Mouse (Mus musculus): ENCODE results near the gene Rnf144b. TPM values are rescaled to one million over a fixed set of nuclear protein-coding genes. Genes with fewer than 3 reads are reported as not detected.

The Rnf144b gene
- polyA plus RNA-seq, 1 experiment from 2014 or later = 3.1 TPM

GRCm38 (mm10) chr13:47268227-47268626 is 145.8 kb downstream of the Rnf144b start:
- no peaks in the 10 kb centered on the region for H3K9me3 ChIP-seq (replicated peaks; ENCODE audit: control insufficient read depth, low read length)
- no peaks in the 10 kb centered on the region for H3K36me3 ChIP-seq (ENCODE audit: control insufficient read depth, insufficient read depth, low read length)
- H3K4me3 ChIP-seq (replicated peaks; ENCODE audit: low read length) = no peak overlapping the region
- no peak overlapping the region for H3K9ac ChIP-seq (ENCODE audit: low read length)
- 87% methylated on average over 3 of the region's 3 CpGs for WGBS
- H3K4me1 ChIP-seq (ENCODE audit: control insufficient read depth, insufficient read depth, low read length) = peaks cover 3% of the 10 kb centered on the region; the same call in 1 of the 2 replicates
- no peak overlapping the region for H3K27ac ChIP-seq (ENCODE audit: low read length)
- no peaks in the 10 kb centered on the region for H3K27me3 ChIP-seq (ENCODE audit: control insufficient read depth, insufficient read depth, low read length)
- H3K4me2 ChIP-seq (ENCODE audit: low read depth, low read length) = no peak overlapping the region
- no peak for ATAC-seq (ENCODE audit: insufficient read depth, low FRiP score)

GRCm38 (mm10) chr13:47272928-47273327 is 150.5 kb downstream of the Rnf144b start:
- no peaks in the 10 kb centered on the region for H3K27me3 ChIP-seq (ENCODE audit: control insufficient read depth, insufficient read depth, low read length)
- H3K4me1 ChIP-seq (ENCODE audit: control insufficient read depth, insufficient read depth, low read length) = peaks cover 17% of the 10 kb centered on the region; the same call in 1 of the 2 replicates
- peak overlapping the region; percentile 46; the same call in 1 of the 2 replicates for H3K27ac ChIP-seq (ENCODE audit: low read length)
- ATAC-seq (ENCODE audit: insufficient read depth, low FRiP score) = no peak
- H3K4me2 ChIP-seq (ENCODE audit: low read depth, low read length) = peak overlapping the region; percentile 44
- 19% methylated on average over 8 of the region's 8 CpGs for WGBS
- H3K9me3 ChIP-seq (replicated peaks; ENCODE audit: control insufficient read depth, low read length) = no peaks in the 10 kb centered on the region
- H3K4me3 ChIP-seq (replicated peaks; ENCODE audit: low read length) = peak overlapping the region; percentile 14; the same call in 1 of the 2 replicates
- H3K9ac ChIP-seq (ENCODE audit: low read length) = no peak overlapping the region; the same call in none of the 2 replicates
- no peaks in the 10 kb centered on the region for H3K36me3 ChIP-seq (ENCODE audit: control insufficient read depth, insufficient read depth, low read length)

DNA sequence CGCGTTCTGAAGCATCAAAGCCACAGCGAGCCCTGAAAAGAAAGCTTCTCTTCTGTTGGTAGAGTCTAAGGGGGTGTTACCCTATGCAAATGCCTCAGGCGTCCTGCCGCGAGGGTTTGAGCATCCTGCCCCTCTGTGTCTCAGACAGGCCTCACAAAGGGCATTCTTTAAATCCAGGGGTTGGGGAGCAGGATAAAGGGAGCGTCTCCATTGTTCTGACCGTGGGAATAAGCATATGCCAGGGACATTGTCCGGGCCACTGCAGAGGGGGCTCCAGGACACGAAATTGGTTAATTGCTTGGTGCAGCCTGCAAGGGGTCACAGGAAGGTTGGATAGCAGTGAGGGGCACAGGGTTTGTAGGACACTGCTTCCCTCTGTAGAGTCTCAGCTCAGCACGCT is 151.0 kb downstream of the Rnf144b start:
- WGBS = 9% methylated on average over 11 of the region's 11 CpGs
- ATAC-seq (ENCODE audit: insufficient read depth, low FRiP score) = no peak
- Histone ChIP-seq H3K27ac (ENCODE audit: low read length) (peak overlapping the region; percentile 33; the same call in 1 of the 2 replicates), H3K4me1 (ENCODE audit: control insufficient read depth, insufficient read depth, low read length) (peaks cover 17% of the 10 kb centered on the region; the same call in 1 of the 2 replicates), H3K9ac (ENCODE audit: low read length) (peak overlapping the region; percentile 28; the same call in 1 of the 2 replicates), H3K4me2 (ENCODE audit: low read depth, low read length) (peak overlapping the region; percentile 44), H3K36me3 (ENCODE audit: control insufficient read depth, insufficient read depth, low read length) (no peaks in the 10 kb centered on the region), H3K4me3 (replicated peaks; ENCODE audit: low read length) (peak overlapping the region; percentile 14; the same call in 1 of the 2 replicates), H3K9me3 (replicated peaks; ENCODE audit: control insufficient read depth, low read length) (no peaks in the 10 kb centered on the region), H3K27me3 (ENCODE audit: control insufficient read depth, insufficient read depth, low read length) (no peaks in the 10 kb centered on the region)

GRCm38 (mm10) chr13:47274139-47274538 is 151.7 kb downstream of the Rnf144b start:
- H3K27me3 ChIP-seq (ENCODE audit: control insufficient read depth, insufficient read depth, low read length) = no peaks in the 10 kb centered on the region
- ATAC-seq (ENCODE audit: insufficient read depth, low FRiP score) = no peak
- H3K4me3 ChIP-seq (replicated peaks; ENCODE audit: low read length) = no peak overlapping the region
- no peak overlapping the region for H3K27ac ChIP-seq (ENCODE audit: low read length)
- H3K4me1 ChIP-seq (ENCODE audit: control insufficient read depth, insufficient read depth, low read length) = peaks cover 17% of the 10 kb centered on the region; the same call in 1 of the 2 replicates
- H3K4me2 ChIP-seq (ENCODE audit: low read depth, low read length) = no peak overlapping the region
- 28% methylated on average over 3 of the region's 3 CpGs for WGBS
- H3K9me3 ChIP-seq (replicated peaks; ENCODE audit: control insufficient read depth, low read length) = no peaks in the 10 kb centered on the region
- H3K36me3 ChIP-seq (ENCODE audit: control insufficient read depth, insufficient read depth, low read length) = no peaks in the 10 kb centered on the region
- no peak overlapping the region for H3K9ac ChIP-seq (ENCODE audit: low read length)

DNA sequence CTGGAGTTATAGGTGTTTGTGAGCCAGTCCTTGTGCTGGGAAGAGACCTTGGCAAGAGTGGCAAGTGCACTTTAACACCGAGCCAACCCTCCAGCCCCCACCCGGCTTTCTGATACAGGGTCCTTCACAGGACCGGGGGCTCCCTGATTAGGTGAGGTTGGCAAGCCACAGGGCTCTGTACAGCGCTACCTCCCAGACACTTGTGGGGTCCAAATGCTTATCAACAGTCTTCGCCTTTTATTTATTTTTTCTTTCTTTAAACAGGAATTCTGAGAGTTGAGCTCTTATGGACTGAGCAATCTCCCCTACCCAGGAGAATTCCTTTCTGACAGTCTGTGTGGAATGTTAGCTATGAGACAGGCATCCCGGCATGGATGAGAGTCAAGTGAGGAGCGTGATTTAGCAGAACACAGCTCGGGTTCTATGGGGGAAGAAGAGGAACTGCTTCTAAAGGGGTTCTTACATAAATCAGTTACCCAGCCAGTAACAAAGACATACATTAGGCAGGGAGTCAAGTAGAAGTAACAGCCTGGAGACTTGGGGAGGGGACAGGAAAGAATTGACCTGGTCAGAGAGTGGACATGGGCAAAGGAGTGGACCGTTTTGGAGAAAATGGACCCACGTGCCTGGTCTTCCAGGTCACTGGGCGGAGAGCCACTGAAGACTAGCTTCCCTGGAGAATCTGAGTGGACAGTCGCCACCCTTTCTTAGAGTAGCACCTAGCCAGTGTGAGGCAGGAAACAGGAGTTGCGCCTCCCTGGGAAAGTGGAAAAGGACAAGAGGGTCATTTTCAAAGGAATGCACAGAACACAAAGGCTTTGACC is 154.8 kb downstream of the Rnf144b start:
- 0 out of 2 replicates have a peak, but pooled peaks have one; percentile 13 for ATAC-seq (ENCODE audit: insufficient read depth, low FRiP score)
- no peak overlapping the region for H3K4me3 ChIP-seq (replicated peaks; ENCODE audit: low read length)
- H3K36me3 ChIP-seq (ENCODE audit: control insufficient read depth, insufficient read depth, low read length) = no peaks in the 10 kb centered on the region
- H3K4me2 ChIP-seq (ENCODE audit: low read depth, low read length) = 0 out of 2 replicates have a peak overlapping the region, but pooled peaks have one; percentile 7
- no peak overlapping the region for H3K27ac ChIP-seq (ENCODE audit: low read length)
- 16% methylated on average over 13 of the region's 13 CpGs for WGBS
- no peaks in the 10 kb centered on the region for H3K27me3 ChIP-seq (ENCODE audit: control insufficient read depth, insufficient read depth, low read length)
- H3K4me1 ChIP-seq (ENCODE audit: control insufficient read depth, insufficient read depth, low read length) = peaks cover 17% of the 10 kb centered on the region; the same call in 1 of the 2 replicates
- no peaks in the 10 kb centered on the region for H3K9me3 ChIP-seq (replicated peaks; ENCODE audit: control insufficient read depth, low read length)
- no peak overlapping the region for H3K9ac ChIP-seq (ENCODE audit: low read length)

GRCm38 (mm10) chr13:47277824-47278290 is 155.4 kb downstream of the Rnf144b start:
- no peak for ATAC-seq (ENCODE audit: insufficient read depth, low FRiP score)
- H3K4me1 ChIP-seq (ENCODE audit: control insufficient read depth, insufficient read depth, low read length) = peaks cover 17% of the 10 kb centered on the region; the same call in 1 of the 2 replicates
- H3K27ac ChIP-seq (ENCODE audit: low read length) = no peak overlapping the region
- 0 out of 2 replicates have a peak overlapping the region, but pooled peaks have one; percentile 7 for H3K4me2 ChIP-seq (ENCODE audit: low read depth, low read length)
- 0 out of 2 replicates have a peak, but pooled peaks cover 2% of the 10 kb centered on the region for H3K9me3 ChIP-seq (replicated peaks; ENCODE audit: control insufficient read depth, low read length)
- no peak overlapping the region for H3K4me3 ChIP-seq (replicated peaks; ENCODE audit: low read length)
- no peaks in the 10 kb centered on the region for H3K27me3 ChIP-seq (ENCODE audit: control insufficient read depth, insufficient read depth, low read length)
- no peak overlapping the region for H3K9ac ChIP-seq (ENCODE audit: low read length)
- WGBS = 32% methylated on average over 5 of the region's 5 CpGs
- H3K36me3 ChIP-seq (ENCODE audit: control insufficient read depth, insufficient read depth, low read length) = no peaks in the 10 kb centered on the region

DNA sequence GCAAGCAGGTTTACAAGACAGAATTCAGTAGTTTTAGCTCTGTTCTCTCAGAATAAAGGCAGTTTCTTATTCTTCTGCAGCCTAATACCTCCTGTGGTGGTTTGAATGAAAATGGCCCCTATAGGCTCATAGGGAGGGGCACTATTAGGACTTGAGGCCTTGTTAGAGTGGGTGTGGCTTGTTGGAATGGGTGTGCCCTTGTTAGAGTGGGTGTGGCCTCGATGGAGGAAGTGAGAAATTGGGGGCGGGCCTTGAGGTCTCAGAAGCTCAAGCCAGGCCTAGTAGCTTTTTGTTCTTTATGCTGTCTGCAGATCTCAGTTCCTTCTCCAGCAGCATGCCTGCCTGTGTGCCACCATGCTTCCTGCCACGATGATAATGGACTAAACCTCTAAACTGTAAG is 159.8 kb downstream of the Rnf144b start:
- ATAC-seq (ENCODE audit: insufficient read depth, low FRiP score) = no peak
- WGBS = 72% methylated on average over 3 of the region's 3 CpGs

GRCm38 (mm10) chr13:47288449-47288848 is 166.0 kb downstream of the Rnf144b start:
- no peak overlapping the region for H3K4me2 ChIP-seq (ENCODE audit: low read depth, low read length)
- H3K9me3 ChIP-seq (replicated peaks; ENCODE audit: control insufficient read depth, low read length) = no peaks in the 10 kb centered on the region
- no peaks in the 10 kb centered on the region for H3K36me3 ChIP-seq (ENCODE audit: control insufficient read depth, insufficient read depth, low read length)
- no peak overlapping the region for H3K4me3 ChIP-seq (replicated peaks; ENCODE audit: low read length)
- peak; percentile 72; the same call in 1 of the 2 replicates for ATAC-seq (ENCODE audit: insufficient read depth, low FRiP score)
- H3K4me1 ChIP-seq (ENCODE audit: control insufficient read depth, insufficient read depth, low read length) = no peaks in the 10 kb centered on the region
- WGBS = 42% methylated on average over 4 of the region's 4 CpGs
- H3K27ac ChIP-seq (ENCODE audit: low read length) = no peak overlapping the region
- H3K9ac ChIP-seq (ENCODE audit: low read length) = no peak overlapping the region
- no peaks in the 10 kb centered on the region; the same call in 1 of the 2 replicates for H3K27me3 ChIP-seq (ENCODE audit: control insufficient read depth, insufficient read depth, low read length)

More for the DNA sequence above, 159.8 kb downstream of the Rnf144b start:
- no peak overlapping the region for H3K4me3 ChIP-seq (replicated peaks; ENCODE audit: low read length)
- H3K9me3 ChIP-seq (replicated peaks; ENCODE audit: control insufficient read depth, low read length) = 0 out of 2 replicates have a peak, but pooled peaks cover 4% of the 10 kb centered on the region
- no peak overlapping the region for H3K27ac ChIP-seq (ENCODE audit: low read length)
- H3K4me1 ChIP-seq (ENCODE audit: control insufficient read depth, insufficient read depth, low read length) = peaks cover 4% of the 10 kb centered on the region; the same call in 1 of the 2 replicates
- no peak overlapping the region for H3K9ac ChIP-seq (ENCODE audit: low read length)
- no peak overlapping the region for H3K4me2 ChIP-seq (ENCODE audit: low read depth, low read length)
- H3K27me3 ChIP-seq (ENCODE audit: control insufficient read depth, insufficient read depth, low read length) = no peaks in the 10 kb centered on the region
- H3K36me3 ChIP-seq (ENCODE audit: control insufficient read depth, insufficient read depth, low read length) = no peaks in the 10 kb centered on the region

DNA sequence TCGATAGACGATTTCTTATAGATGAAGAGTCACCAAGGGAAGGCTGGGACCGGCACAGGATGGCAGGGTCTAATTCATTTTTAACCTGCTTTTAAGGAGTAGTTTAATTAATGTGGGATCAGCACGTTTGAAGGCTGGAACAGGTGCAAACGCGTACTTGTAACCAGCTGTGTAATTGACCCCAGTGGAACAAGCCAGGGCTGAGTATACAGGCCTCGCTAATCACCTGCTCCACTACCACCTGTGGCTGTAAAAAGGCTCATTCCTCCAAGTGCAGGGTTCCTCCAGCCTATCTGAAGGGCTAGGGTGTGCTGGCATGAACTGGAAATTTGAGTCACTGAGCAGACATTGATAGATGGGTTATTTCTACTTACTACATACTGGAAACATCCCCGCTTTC is 174.0 kb downstream of the Rnf144b start:
- Histone ChIP-seq H3K4me3 (replicated peaks; ENCODE audit: low read length) (no peak overlapping the region), H3K4me2 (ENCODE audit: low read depth, low read length) (no peak overlapping the region), H3K27ac (ENCODE audit: low read length) (no peak overlapping the region), H3K36me3 (ENCODE audit: control insufficient read depth, insufficient read depth, low read length) (no peaks in the 10 kb centered on the region), H3K9ac (ENCODE audit: low read length) (no peak overlapping the region), H3K9me3 (replicated peaks; ENCODE audit: control insufficient read depth, low read length) (no peaks in the 10 kb centered on the region), H3K27me3 (ENCODE audit: control insufficient read depth, insufficient read depth, low read length) (no peaks in the 10 kb centered on the region), H3K4me1 (ENCODE audit: control insufficient read depth, insufficient read depth, low read length) (no peaks in the 10 kb centered on the region)
- ATAC-seq (ENCODE audit: insufficient read depth, low FRiP score) = no peak
- WGBS = 69% methylated on average over 8 of the region's 8 CpGs
